Mouse (Mus musculus): ENCODE data around the gene Slfnl1. TPM values are rescaled to one million over a fixed set of nuclear protein-coding genes. Genes with fewer than 3 reads are reported as not detected.

The Slfnl1 gene
- not detected for polyA plus RNA-seq (2017; shearing (Covaris generic))

GRCm38 (mm10) chr4:120531986-120532385 is at the start of gene Slfnl1:
TSS of gene Slfnl1 (plus strand) at chr4:120532231.

GRCm38 (mm10) chr4:120569486-120570437 is 37.7 kb downstream of the Slfnl1 start, which contains the start of gene Ctps:
TSS of gene Ctps (minus strand) at chr4:120570276.

Other genes starting within 250 kb of the Slfnl1 start
- gene Foxo6, start 244.9 kb upstream of the Slfnl1 start, polyA plus RNA-seq (2017; shearing (Covaris generic)): not detected
- 10 to 100 TPM in 1 of 2 experiments, 1 to 10 TPM in 1; 7.7 to 20.5 TPM for gene Scmh1, start 127.0 kb upstream of the Slfnl1 start, polyA plus RNA-seq (2017; shearing (Covaris generic))
- gene Ctps, start 38.0 kb downstream of the Slfnl1 start, polyA plus RNA-seq (2017; shearing (Covaris generic)): 10 to 100 TPM; 17.1 to 28.7 TPM
- gene Gm8439, start 56.5 kb downstream of the Slfnl1 start, polyA plus RNA-seq (2017; shearing (Covaris generic)): not detected
- gene Cited4, start 134.3 kb downstream of the Slfnl1 start, polyA plus RNA-seq (2017; shearing (Covaris generic)): 1 to 10 TPM; 1.4 to 1.6 TPM
- not detected for gene Kcnq4, start 216.4 kb downstream of the Slfnl1 start, polyA plus RNA-seq (2017; shearing (Covaris generic))

Measured in activated CD4-positive, CD25-positive, alpha-beta regulatory T cell (primary cell).